Mouse (Mus musculus) neural tube, embryonic 13.5 days (tissue): ENCODE results near the gene Ddx59. TPM values are rescaled to one million over a fixed set of nuclear protein-coding genes. Genes with fewer than 3 reads are reported as not detected.

Source experiments
- ATAC-seq: fragments of 200-750 bp; cut with Nextera tagmentation; 2 replicates; pipeline ENCODE4 v1.8.0; 2017; ENCODE audit warnings: low read depth, mild to moderate bottlenecking, moderate TSS enrichment, moderate library complexity
- H3K27ac ChIP-seq: fragments of 300-500 bp; sonication (generic); replicated peaks from 2 replicates; pipeline ENCODE4 v1.5.1; 2015; ENCODE audit warnings: moderate library complexity, mild to moderate bottlenecking, inconsistent platforms
- H3K27me3 ChIP-seq: fragments of 300-500 bp; sonication (generic); 2 replicates; pipeline ENCODE4 v1.6.1; 2015; ENCODE audit warnings: mild to moderate bottlenecking, inconsistent platforms
- H3K36me3 ChIP-seq: fragments of 300-500 bp; sonication (generic); 2 replicates; pipeline ENCODE4 v1.6.1; 2015; ENCODE audit warnings: mild to moderate bottlenecking, inconsistent platforms
- H3K4me1 ChIP-seq: fragments of 300-500 bp; sonication (generic); replicated peaks from 2 replicates; pipeline ENCODE4 v1.6.1; 2015; ENCODE audit warnings: inconsistent platforms
- H3K4me2 ChIP-seq: fragments of 300-500 bp; sonication (generic); 2 replicates; pipeline ENCODE4 v1.6.1; 2015; ENCODE audit warnings: inconsistent platforms, mild to moderate bottlenecking, moderate library complexity
- H3K4me3 ChIP-seq: fragments of 300-500 bp; sonication (generic); 2 replicates; pipeline ENCODE4 v1.5.1; 2015; ENCODE audit warnings: mild to moderate bottlenecking, inconsistent platforms
- H3K9ac ChIP-seq: fragments of 300-500 bp; sonication (generic); 2 replicates; pipeline ENCODE4 v1.6.1; 2015; ENCODE audit warnings: moderate library complexity, mild to moderate bottlenecking, inconsistent platforms
- H3K9me3 ChIP-seq: fragments of 300-500 bp; sonication (generic); 2 replicates; pipeline ENCODE4 v1.6.1; 2016; ENCODE audit warnings: inconsistent platforms
- WGBS: fragments of 180-500 bp; shearing (Covaris S2); methylation state at CpG from one replicate; pipeline ENCODE4 v1.1.7; 2015; 5-methylcytosine and 5-hydroxymethylcytosine counted together
- polyA plus RNA-seq: library from polyadenylated mRNA; unstranded; fragments of >200 nt; fragmentation: Nextera tagmentation; extraction: Ambion mirVana; gene quantifications from 2 replicates; pipeline ENCODE4 v1.2.1, GENCODE M21; 2015

Ddx59 gene
- polyA plus RNA-seq: 16.6 and 17.8 TPM in 2 replicates

DNA sequence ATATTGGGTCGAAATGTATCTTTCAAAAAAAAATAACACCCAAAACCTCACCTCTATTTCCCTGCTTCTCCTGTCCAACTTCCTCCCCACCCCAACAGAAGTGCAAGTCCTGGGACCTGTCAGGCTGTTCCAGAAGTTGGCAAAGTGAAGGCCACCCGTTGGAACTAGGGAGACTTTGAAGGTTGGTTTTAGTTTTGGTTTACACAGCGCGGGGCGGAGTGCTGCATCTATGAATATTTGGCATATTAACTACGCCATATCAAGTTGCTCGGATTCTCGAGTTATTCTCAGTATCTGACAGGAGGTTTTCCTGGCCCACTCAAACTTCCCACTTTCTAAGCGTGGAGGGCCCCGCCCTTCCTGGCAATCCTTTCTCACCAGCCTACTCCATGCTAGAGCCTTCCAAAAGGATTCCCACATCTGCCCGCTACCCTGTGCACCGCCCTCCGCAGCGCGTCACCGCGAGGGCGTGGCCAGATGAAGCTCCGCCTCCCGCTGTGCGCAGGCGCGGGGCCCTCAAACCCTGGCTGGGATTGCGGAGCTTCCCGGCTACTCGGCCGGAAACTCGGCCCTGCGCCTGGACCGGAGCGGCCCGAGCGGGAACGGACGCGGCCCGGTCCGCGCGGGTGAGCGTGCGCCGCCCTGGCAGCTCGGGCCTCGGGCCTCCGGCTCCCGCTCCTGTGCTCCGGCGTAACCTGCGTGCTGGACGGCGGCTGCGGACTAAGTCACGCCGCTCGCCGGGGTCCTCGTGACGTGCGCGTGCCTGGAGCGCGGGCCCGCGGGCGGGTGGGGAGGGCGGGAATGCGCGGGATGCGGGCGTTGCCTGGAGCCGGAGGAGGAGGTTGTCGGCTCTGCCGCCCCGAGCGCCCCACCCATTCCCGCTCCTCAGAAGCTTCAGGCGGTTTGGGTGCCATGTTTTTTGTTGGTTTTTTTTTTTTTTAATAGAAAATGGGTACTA, at the start of gene Ddx59:
Gene Ddx59, plus strand, starts transcription at position 474 of the 958 bp plus-strand sequence.
- H3K4me3 ChIP-seq: peak within 1 kb of the TSS; percentile 66
- 4% methylated on average over 78 of the region's 78 CpGs for WGBS
- peak; percentile 99 for ATAC-seq
- no peaks in the 10 kb centered on the region for H3K27me3 ChIP-seq
- no peaks in the 10 kb centered on the region for H3K9me3 ChIP-seq
- H3K27ac ChIP-seq: peak within 1 kb of the TSS; percentile 97
- peaks cover 9% of the 10 kb centered on the region for H3K4me1 ChIP-seq
- H3K4me2 ChIP-seq: peak within 1 kb of the TSS; percentile 59
- H3K9ac ChIP-seq: peak within 1 kb of the TSS; percentile 87
- peaks cover 5% of the 10 kb centered on the region; the same call in 1 of the 2 replicates for H3K36me3 ChIP-seq

DNA sequence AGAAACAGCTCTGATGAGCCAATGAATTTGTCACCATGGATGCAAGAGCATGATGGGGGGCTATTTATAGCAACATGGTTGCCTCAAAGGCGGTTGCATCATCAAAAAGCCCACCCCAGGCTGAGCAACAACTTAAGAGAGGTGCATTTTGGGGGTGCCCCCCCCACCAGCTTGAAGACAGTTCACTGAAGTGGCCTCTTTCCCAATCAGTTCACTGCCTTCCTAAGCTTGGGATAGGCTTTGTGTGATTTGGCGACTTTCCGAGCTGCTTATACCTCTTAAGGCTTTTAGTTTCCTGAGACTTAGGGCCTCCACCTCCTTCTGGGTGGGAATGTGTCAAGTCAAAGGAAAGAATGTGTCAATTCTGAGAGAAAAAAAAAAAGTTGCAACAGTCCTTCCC, 49.1 kb upstream of the Ddx59 start:
- 92% methylated on average over 3 of the region's 3 CpGs for WGBS
- Histone ChIP-seq H3K27me3 (no peaks in the 10 kb centered on the region), H3K4me1 (peaks cover 5% of the 10 kb centered on the region; the same call in 1 of the 2 replicates), H3K36me3 (no peaks in the 10 kb centered on the region), H3K4me3 (no peak overlapping the region), H3K27ac (no peak overlapping the region), H3K4me2 (no peak overlapping the region), H3K9me3 (no peaks in the 10 kb centered on the region), H3K9ac (no peak overlapping the region)
- no peak for ATAC-seq

DNA sequence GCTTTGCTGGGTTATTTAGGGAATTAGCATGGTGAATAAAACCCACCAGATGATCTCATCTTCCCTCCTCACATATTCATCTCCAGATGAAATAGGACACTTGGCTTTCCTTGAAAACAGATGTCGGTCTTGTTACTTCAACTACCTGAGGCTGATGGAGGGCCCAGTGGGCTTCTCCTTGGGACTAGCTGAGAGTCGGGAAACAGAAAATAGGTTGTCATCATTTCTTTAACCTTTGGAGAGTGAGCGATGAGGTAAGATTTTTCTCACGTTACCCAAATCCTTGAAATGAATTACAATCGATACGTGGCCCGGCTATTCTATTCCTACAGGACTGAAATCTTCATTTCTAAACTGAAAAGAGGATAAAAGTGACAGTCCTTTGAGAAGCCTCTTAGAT, 35.8 kb upstream of the Ddx59 start:
- Histone ChIP-seq H3K9me3 (no peaks in the 10 kb centered on the region), H3K4me2 (no peak overlapping the region), H3K4me1 (no peaks in the 10 kb centered on the region), H3K36me3 (no peaks in the 10 kb centered on the region), H3K27ac (no peak overlapping the region), H3K27me3 (no peaks in the 10 kb centered on the region), H3K4me3 (no peak overlapping the region), H3K9ac (no peak overlapping the region)
- WGBS: 94% methylated on average over 7 of the region's 7 CpGs
- no peak for ATAC-seq

DNA sequence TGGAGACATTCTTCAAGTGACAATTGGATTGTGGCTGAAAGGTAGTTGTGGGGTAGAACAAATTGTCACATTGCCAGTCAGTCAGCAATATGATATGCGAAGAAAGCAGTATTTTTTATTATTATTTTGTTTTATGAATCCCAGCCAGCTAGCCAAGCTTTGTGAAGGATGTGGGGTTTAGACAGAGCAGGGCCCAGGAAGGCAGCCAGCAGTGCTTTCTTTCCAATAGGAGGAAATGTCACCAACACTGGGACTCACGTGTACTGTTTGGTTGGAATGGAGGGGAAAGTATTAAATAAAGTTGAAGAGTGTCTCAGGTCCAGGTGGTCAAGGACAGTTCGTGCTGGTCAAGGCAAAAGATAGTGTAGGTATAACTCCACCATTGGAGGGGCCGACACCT, 34.9 kb upstream of the Ddx59 start:
- Histone ChIP-seq H3K9ac (no peak overlapping the region), H3K4me2 (no peak overlapping the region), H3K27ac (no peak overlapping the region), H3K4me1 (no peaks in the 10 kb centered on the region), H3K4me3 (no peak overlapping the region), H3K36me3 (no peaks in the 10 kb centered on the region), H3K27me3 (no peaks in the 10 kb centered on the region), H3K9me3 (no peaks in the 10 kb centered on the region)
- ATAC-seq: no peak
- 88% methylated on average over 4 of the region's 4 CpGs for WGBS

DNA sequence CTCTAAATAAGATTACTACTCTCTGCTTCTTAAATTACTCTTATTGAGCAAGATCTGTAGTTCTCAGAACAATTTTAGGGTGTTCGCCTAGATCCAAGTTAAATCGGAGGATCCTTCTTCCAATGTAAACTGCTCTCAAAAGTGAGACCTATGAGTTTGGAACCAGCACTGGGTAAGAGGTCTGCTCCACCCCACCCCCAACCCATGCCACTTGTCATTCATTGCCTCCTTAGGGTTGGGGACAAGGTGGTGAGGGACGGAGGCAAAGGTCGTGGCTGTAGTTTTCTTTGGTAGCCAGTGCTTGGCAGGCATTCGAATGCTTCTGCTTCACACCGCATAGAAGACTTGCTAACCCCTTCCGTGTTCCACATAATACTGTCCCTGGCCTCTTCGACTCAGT, 34.5 kb upstream of the Ddx59 start:
- no peak overlapping the region for H3K4me3 ChIP-seq
- no peaks in the 10 kb centered on the region for H3K9me3 ChIP-seq
- H3K27me3 ChIP-seq: no peaks in the 10 kb centered on the region
- no peak for ATAC-seq
- no peaks in the 10 kb centered on the region for H3K4me1 ChIP-seq
- H3K9ac ChIP-seq: no peak overlapping the region
- no peak overlapping the region for H3K4me2 ChIP-seq
- 92% methylated on average over 8 of the region's 8 CpGs for WGBS
- no peak overlapping the region for H3K27ac ChIP-seq
- H3K36me3 ChIP-seq: no peaks in the 10 kb centered on the region

DNA sequence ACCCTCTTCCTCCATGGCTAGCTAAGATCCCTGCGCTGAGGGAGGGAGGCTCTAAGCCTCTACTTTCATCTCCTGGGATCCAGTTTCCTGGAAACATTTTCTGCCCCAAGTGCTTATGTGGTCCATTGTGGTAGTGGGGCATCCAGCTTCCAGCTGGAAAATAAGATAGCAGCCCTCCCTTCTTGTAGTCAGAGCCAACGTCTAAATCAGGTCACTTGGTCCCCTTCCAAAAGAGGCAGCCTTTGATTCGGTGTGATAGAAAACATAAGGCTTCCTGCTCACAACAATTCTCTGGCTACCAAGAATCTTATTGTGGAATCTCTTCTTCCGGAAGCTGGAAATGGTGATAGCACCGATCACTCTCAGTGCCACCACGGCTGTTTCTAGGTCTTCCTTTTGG, 33.9 kb upstream of the Ddx59 start:
- Histone ChIP-seq H3K9me3 (no peaks in the 10 kb centered on the region), H3K4me3 (no peak overlapping the region), H3K36me3 (no peaks in the 10 kb centered on the region), H3K27me3 (no peaks in the 10 kb centered on the region), H3K4me2 (no peak overlapping the region), H3K9ac (no peak overlapping the region), H3K27ac (no peak overlapping the region), H3K4me1 (no peaks in the 10 kb centered on the region)
- ATAC-seq: no peak
- 83% methylated on average over 6 of the region's 6 CpGs for WGBS

DNA sequence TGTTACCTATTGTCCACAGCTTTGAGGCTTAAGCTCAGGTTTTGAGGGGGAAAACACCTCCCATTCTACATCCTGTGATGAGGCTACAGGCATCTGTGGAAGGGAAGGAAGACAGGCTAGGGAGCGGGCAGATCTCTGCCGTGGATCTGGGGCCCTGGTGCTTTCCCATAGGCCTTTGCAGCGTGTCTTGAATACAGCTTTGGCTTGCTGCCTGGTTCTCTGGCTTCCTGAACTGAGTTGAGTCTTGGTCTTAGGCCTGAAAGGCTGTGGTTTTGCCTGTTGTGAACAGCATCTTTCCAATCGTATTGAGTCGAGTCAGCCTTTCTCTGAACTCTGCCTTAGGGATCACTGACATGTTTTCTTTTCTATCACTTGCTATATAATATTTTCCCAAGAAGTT, 33.5 kb upstream of the Ddx59 start:
- 82% methylated on average over 5 of the region's 5 CpGs for WGBS
- no peak overlapping the region for H3K4me3 ChIP-seq

DNA sequence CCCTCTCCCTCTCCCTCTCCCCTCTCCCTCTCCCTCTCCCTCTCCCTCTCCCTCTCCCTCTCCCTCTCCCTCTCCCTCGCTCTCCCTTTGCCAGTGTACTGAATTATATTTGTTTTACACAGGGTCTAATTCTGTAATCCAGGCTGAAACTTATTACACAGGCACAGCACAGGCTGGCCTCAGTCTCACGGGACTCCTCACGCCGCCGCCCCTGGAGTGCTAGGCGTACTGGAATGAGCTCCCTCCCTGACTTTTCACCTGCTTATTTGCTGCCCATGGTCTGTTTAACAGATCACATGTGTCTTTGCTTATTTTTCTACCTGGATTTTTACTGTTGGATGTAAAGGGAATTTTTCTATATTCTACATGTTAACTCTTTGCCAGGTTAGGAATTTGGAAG, 28.2 kb upstream of the Ddx59 start:
- H3K36me3 ChIP-seq: no peaks in the 10 kb centered on the region
- WGBS: 53% methylated on average over 5 of the region's 6 CpGs
- no peak overlapping the region for H3K9ac ChIP-seq
- no peaks in the 10 kb centered on the region for H3K9me3 ChIP-seq
- H3K4me3 ChIP-seq: no peak overlapping the region
- no peak overlapping the region for H3K4me2 ChIP-seq
- no peak overlapping the region for H3K27ac ChIP-seq
- no peaks in the 10 kb centered on the region for H3K27me3 ChIP-seq
- ATAC-seq: no peak
- no peaks in the 10 kb centered on the region for H3K4me1 ChIP-seq

More for the DNA sequence above, 33.5 kb upstream of the Ddx59 start:
- Histone ChIP-seq H3K36me3 (no peaks in the 10 kb centered on the region), H3K27me3 (no peaks in the 10 kb centered on the region), H3K9me3 (no peaks in the 10 kb centered on the region), H3K4me2 (no peak overlapping the region), H3K4me1 (no peaks in the 10 kb centered on the region), H3K9ac (no peak overlapping the region), H3K27ac (no peak overlapping the region)
- no peak for ATAC-seq

DNA sequence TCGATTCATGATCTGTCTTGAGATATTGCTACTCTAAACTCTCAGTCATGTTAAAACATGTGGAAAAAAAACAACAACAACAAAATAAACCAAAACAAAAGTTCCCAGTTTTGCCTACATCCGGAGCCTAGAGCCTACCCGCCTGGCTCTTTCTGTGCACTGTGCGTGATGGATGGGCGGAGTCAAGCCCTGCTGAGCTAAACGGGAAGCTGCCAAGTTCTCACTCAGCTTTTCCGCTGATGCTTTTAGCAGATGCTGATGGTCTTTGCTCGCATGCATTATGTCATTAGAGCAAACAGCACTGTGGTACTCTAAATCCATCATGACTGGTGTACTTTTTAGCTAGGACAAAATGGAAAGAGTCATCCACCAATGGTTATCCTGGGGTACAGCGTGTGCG, 20.6 kb upstream of the Ddx59 start:
- Histone ChIP-seq H3K4me1 (no peaks in the 10 kb centered on the region), H3K9ac (no peak overlapping the region), H3K9me3 (no peaks in the 10 kb centered on the region), H3K36me3 (no peaks in the 10 kb centered on the region), H3K27me3 (no peaks in the 10 kb centered on the region), H3K4me2 (peak overlapping the region; percentile 40), H3K27ac (no peak overlapping the region), H3K4me3 (no peak overlapping the region)
- ATAC-seq: no peak
- 36% methylated on average over 10 of the region's 10 CpGs for WGBS

DNA sequence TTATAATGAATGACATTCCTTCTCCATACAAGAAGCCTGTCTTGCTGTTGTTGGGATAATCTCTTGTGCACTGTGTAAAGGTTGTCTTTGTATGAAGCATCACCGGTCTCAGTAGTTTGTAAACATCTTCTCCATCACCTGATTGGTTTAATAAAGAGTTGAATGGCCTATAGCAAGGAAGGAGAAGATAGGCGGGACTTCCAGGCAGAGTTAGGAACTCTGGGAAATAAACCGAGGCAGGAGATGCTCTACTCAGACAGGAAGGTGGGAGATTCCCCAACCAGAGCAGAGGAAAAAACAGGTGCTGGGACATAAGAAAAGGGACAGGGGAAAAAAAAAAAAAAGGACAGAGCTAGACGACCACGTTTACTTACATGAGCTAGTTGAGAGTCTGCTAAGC, 20.0 kb upstream of the Ddx59 start:
- Histone ChIP-seq H3K36me3 (no peaks in the 10 kb centered on the region), H3K27ac (no peak overlapping the region), H3K4me1 (no peaks in the 10 kb centered on the region), H3K4me2 (peak overlapping the region; percentile 40), H3K9ac (no peak overlapping the region), H3K4me3 (no peak overlapping the region), H3K9me3 (no peaks in the 10 kb centered on the region), H3K27me3 (no peaks in the 10 kb centered on the region)
- 38% methylated on average over 5 of the region's 5 CpGs for WGBS
- no peak for ATAC-seq

DNA sequence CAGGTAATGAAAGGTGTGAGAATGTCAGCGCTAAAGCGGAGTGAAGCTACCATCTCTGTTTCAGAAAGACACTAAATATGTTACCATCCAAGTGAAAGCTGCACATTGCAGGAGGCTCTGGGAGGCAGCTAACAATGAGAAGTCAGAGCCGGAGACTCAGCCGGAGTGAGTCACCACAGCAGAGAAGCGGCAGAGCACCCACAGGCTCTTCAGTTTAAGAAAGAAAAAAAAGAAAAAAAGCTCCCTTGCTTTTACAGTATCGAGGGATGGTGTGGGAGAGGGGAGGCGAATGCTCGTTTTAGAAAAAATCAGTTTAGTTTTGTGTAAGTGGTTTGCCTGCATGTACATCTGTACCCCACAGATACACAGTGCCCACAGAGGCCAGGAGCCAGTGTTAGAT, 13.8 kb upstream of the Ddx59 start:
- Histone ChIP-seq H3K9me3 (0 out of 2 replicates have a peak, but pooled peaks cover 2% of the 10 kb centered on the region), H3K4me2 (no peak overlapping the region), H3K36me3 (no peaks in the 10 kb centered on the region), H3K27me3 (no peaks in the 10 kb centered on the region), H3K4me1 (no peaks in the 10 kb centered on the region), H3K9ac (no peak overlapping the region), H3K27ac (no peak overlapping the region), H3K4me3 (no peak overlapping the region)
- WGBS: 77% methylated on average over 8 of the region's 8 CpGs
- ATAC-seq: no peak

DNA sequence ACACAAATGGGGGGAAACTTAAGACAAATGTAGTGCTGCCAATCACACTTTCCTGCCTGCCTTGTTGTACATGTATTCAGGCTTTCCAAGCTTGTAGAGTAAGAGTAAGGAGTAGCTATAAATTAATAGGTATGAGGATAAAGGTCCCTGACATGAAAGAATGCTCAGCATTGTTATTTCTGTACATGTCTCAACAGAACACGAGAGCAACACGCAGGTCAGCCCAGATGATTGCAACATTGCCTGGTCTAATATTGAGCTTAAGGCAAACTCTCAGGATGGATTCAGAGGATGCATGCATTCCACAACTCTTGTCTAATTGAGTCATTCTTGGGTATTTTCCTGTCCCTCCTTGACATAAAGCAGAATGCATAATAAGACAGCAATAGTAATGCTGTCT, 5.4 kb upstream of the Ddx59 start:
- Histone ChIP-seq H3K9me3 (0 out of 2 replicates have a peak, but pooled peaks cover 4% of the 10 kb centered on the region), H3K4me3 (no peak overlapping the region), H3K27ac (no peak overlapping the region), H3K9ac (no peak overlapping the region), H3K4me2 (no peak overlapping the region), H3K4me1 (no peaks in the 10 kb centered on the region; the same call in 1 of the 2 replicates), H3K36me3 (no peaks in the 10 kb centered on the region), H3K27me3 (no peaks in the 10 kb centered on the region)
- 91% methylated on average over 2 of the region's 2 CpGs for WGBS
- ATAC-seq: no peak
